Mouse (Mus musculus) forebrain, embryonic 12.5 days (tissue): ENCODE measurements around the gene Tbcd. TPM values are rescaled to one million over a fixed set of nuclear protein-coding genes. Genes with fewer than 3 reads are reported as not detected.
A peak's percentile ranks its signal among the peaks of the same experiment; 100 is the strongest.

Source experiments
- ATAC-seq: fragments of 200-750 bp; cut with Nextera tagmentation; 2 replicates; pipeline ENCODE4 v1.8.0; 2017; ENCODE audit warnings: moderate TSS enrichment; ENCODE audit not compliant: low FRiP score
- H3K27ac ChIP-seq: fragments of 300-500 bp; sonication (generic); 2 replicates; pipeline ENCODE4 v1.5.1; 2016; ENCODE audit warnings: mild to moderate bottlenecking
- H3K27me3 ChIP-seq: fragments of 300-500 bp; sonication (generic); 2 replicates; pipeline ENCODE4 v1.6.1; 2016; ENCODE audit warnings: mild to moderate bottlenecking
- H3K36me3 ChIP-seq: fragments of 300-500 bp; sonication (generic); replicated peaks from 2 replicates; pipeline ENCODE4 v1.6.1; 2016; ENCODE audit warnings: mild to moderate bottlenecking
- H3K4me1 ChIP-seq: fragments of 300-500 bp; sonication (generic); 2 replicates; pipeline ENCODE4 v1.6.1; 2016
- H3K4me2 ChIP-seq: fragments of 300-500 bp; sonication (generic); 2 replicates; pipeline ENCODE4 v1.6.1; 2016; ENCODE audit warnings: mild to moderate bottlenecking, moderate library complexity
- H3K4me3 ChIP-seq: fragments of 300-500 bp; sonication (generic); replicated peaks from 2 replicates; pipeline ENCODE4 v1.5.1; 2016; ENCODE audit warnings: mild to moderate bottlenecking
- H3K9ac ChIP-seq: fragments of 300-500 bp; sonication (generic); 2 replicates; pipeline ENCODE4 v1.6.1; 2016; ENCODE audit warnings: mild to moderate bottlenecking
- H3K9me3 ChIP-seq: fragments of 300-500 bp; sonication (generic); 2 replicates; pipeline ENCODE4 v1.6.1; 2016
- WGBS: fragments of 180-500 bp; shearing (Covaris S2); methylation state at CpG from one replicate; pipeline ENCODE4 v1.1.7; 2016; 5-methylcytosine and 5-hydroxymethylcytosine counted together
- polyA plus RNA-seq: library from polyadenylated mRNA; unstranded; fragments of >200 nt; fragmentation: Nextera tagmentation; extraction: Ambion mirVana; gene quantifications from 2 replicates; pipeline ENCODE4 v1.2.1, GENCODE M21; 2016

The Tbcd gene
- polyA plus RNA-seq, 1 experiment from 2014 or later = 56.0 TPM

GRCm38 (mm10) chr11:121481129-121481528 lies 29.4 kb downstream of the Tbcd start:
- no peak overlapping the region for H3K27ac ChIP-seq
- H3K4me2 ChIP-seq = no peak overlapping the region
- no peak overlapping the region for H3K9ac ChIP-seq
- peaks cover 44% of the 10 kb centered on the region for H3K36me3 ChIP-seq
- WGBS = 90% methylated on average over 2 of the region's 2 CpGs
- H3K4me3 ChIP-seq = no peak overlapping the region
- no peak for ATAC-seq
- H3K27me3 ChIP-seq = no peaks in the 10 kb centered on the region
- no peaks in the 10 kb centered on the region for H3K4me1 ChIP-seq
- H3K9me3 ChIP-seq = no peaks in the 10 kb centered on the region

DNA sequence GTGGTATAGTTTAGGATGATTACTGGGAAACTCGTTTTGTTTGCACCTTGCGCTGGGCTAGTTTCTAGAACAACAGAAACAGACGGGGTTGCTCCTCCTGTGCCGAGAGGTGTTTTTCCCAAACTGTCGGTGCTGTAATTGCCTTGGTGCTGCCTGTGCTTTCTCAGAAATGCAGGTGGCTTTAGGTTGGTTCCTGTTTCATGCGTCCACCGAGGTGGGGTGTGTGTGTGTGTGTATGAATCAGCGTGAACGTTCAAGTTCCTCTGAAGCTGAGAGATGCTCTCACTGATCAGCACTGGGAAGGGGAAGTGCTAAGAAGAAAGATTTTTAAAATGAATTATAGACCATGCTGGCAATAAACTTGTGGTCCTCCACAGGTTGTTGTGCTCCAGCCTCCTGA lies 34.1 kb downstream of the Tbcd start:
- Histone ChIP-seq H3K9ac (no peak overlapping the region), H3K27me3 (no peaks in the 10 kb centered on the region), H3K4me2 (no peak overlapping the region), H3K27ac (no peak overlapping the region), H3K9me3 (no peaks in the 10 kb centered on the region), H3K4me1 (no peaks in the 10 kb centered on the region), H3K4me3 (no peak overlapping the region), H3K36me3 (peaks cover 15% of the 10 kb centered on the region; the same call in 1 of the 2 replicates)
- 91% methylated on average over 9 of the region's 9 CpGs for WGBS
- ATAC-seq = no peak

DNA sequence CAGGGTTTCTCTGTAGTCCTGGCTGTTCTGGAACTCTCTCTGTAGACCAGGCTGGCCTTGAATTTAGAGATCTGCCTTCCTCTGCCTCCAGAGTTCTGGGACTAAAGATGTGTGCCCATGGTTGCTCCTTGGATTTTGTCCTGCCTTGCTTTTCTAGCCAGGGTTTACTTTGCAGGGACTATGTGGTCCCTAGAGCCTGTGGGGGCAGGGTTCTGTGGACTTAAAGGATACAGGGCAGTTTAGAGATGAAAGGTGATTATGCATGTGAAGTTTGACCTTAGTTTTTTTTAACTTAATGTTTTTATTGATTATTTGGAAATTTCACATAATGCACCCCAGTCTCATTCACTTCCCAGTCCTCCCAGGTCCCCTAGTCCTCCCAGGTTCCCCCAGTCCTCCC lies 38.9 kb downstream of the Tbcd start:
- Histone ChIP-seq H3K9me3 (no peaks in the 10 kb centered on the region), H3K4me3 (no peak overlapping the region), H3K27me3 (no peaks in the 10 kb centered on the region), H3K27ac (no peak overlapping the region), H3K4me1 (no peaks in the 10 kb centered on the region), H3K4me2 (no peak overlapping the region), H3K36me3 (peaks cover 13% of the 10 kb centered on the region), H3K9ac (no peak overlapping the region)
- ATAC-seq = no peak

DNA sequence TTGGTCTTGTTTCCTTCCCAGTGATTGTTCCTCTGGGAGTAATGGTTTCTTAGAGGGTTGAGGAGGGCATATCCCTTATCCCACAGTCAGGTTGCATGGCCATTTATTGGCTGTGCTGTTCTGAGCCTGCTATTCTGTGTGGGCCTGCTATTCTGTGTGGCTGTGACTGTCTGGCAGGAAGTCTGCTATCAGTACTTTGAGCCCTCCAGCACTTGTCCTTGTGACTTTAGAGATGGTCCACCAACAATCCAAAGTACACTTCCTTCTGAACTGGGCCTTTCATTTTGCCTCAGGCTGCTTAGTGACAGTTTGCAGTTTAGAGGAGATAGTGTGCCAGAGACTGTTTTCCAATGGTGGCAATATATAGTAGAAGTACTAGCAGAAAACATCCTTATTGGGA lies 48.8 kb downstream of the Tbcd start:
- H3K27me3 ChIP-seq = no peaks in the 10 kb centered on the region
- H3K4me1 ChIP-seq = no peaks in the 10 kb centered on the region
- H3K9ac ChIP-seq = no peak overlapping the region
- no peak overlapping the region for H3K27ac ChIP-seq
- no peak overlapping the region for H3K4me2 ChIP-seq
- H3K9me3 ChIP-seq = no peaks in the 10 kb centered on the region
- H3K4me3 ChIP-seq = no peak overlapping the region
- peaks cover 46% of the 10 kb centered on the region for H3K36me3 ChIP-seq
- no peak for ATAC-seq

DNA sequence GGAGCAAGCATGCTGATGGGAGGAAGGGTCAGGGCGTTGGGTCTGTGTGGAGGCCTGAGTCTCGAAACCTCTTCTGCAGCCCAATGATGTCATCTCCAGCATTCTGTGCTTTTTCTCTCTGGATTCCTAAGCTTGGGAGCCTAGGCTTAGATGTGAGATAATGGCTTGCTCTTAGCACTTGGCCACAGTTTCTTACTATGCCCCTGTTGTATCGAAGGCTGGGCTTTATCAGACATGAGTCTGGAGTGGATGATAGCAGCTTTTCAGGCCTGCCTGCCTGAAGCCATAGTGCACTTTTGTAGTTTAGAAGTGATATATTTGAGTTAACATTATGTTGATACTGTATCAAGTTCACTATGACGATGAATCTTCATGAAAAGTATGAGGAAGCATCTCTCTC lies 49.8 kb downstream of the Tbcd start:
- WGBS = 90% methylated on average over 4 of the region's 4 CpGs
- Histone ChIP-seq H3K4me2 (no peak overlapping the region), H3K4me1 (no peaks in the 10 kb centered on the region), H3K27me3 (no peaks in the 10 kb centered on the region), H3K9me3 (no peaks in the 10 kb centered on the region), H3K27ac (no peak overlapping the region), H3K4me3 (no peak overlapping the region), H3K36me3 (peaks cover 46% of the 10 kb centered on the region), H3K9ac (no peak overlapping the region)
- ATAC-seq = no peak

DNA sequence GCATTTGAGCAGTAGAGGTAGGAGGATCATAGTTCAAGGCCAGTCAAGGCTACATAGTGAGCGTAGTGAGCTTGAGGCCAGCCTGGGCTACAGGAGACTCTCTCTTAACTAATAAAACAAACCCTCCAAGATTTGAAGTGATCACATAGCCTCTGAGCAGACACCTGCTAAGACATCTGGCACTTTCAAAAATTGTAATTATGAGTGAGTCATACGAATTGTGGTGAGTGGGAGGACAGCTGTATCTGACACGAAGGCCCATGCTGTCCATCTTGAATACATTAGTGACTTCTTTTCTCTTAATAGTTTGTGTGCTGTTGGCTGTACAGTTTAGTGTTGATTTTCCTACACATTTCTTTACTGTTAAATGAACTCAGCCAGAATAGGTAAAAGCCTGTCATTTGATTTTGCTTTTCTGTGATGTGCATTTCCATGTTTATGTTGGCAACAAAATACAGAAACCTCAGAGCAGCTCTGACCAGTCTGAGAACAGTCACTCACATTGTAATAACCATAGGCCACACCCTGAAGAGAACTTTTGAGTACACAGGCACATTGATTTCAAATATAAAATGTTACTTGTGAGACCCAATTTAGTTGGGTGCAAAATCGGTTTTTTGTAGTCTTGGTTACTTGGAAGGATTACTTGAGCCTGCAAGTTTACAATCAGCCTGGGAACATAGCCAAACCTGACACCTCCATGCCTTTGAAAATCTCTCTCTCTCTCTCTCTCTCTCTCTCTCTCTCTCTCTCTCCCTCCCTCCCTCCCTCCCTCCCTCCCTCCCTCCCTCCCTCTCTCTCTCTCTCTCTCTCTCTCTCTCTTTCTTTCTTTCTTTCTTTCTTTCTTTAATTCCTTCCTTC lies 50.5 kb downstream of the Tbcd start:
- Histone ChIP-seq H3K4me2 (no peak overlapping the region), H3K27me3 (no peaks in the 10 kb centered on the region), H3K36me3 (peaks cover 42% of the 10 kb centered on the region), H3K27ac (no peak overlapping the region), H3K4me1 (no peaks in the 10 kb centered on the region), H3K4me3 (no peak overlapping the region), H3K9me3 (no peaks in the 10 kb centered on the region), H3K9ac (no peak overlapping the region)
- ATAC-seq = no peak
- 86% methylated on average over 4 of the region's 4 CpGs for WGBS

GRCm38 (mm10) chr11:121508478-121508877 lies 56.7 kb downstream of the Tbcd start:
- H3K9me3 ChIP-seq = no peaks in the 10 kb centered on the region
- H3K9ac ChIP-seq = no peak overlapping the region
- H3K4me3 ChIP-seq = no peak overlapping the region
- H3K4me1 ChIP-seq = no peaks in the 10 kb centered on the region
- peaks cover 14% of the 10 kb centered on the region for H3K36me3 ChIP-seq
- H3K27ac ChIP-seq = no peak overlapping the region
- no peak overlapping the region for H3K4me2 ChIP-seq
- no peak for ATAC-seq
- WGBS = 89% methylated on average over 4 of the region's 4 CpGs
- no peaks in the 10 kb centered on the region for H3K27me3 ChIP-seq

- ATAC-seq = no peak
- Histone ChIP-seq H3K9ac (no peak overlapping the region), H3K4me1 (no peaks in the 10 kb centered on the region), H3K27ac (no peak overlapping the region), H3K4me2 (no peak overlapping the region), H3K4me3 (no peak overlapping the region), H3K36me3 (no peaks in the 10 kb centered on the region; the same call in 1 of the 2 replicates), H3K9me3 (no peaks in the 10 kb centered on the region), H3K27me3 (no peaks in the 10 kb centered on the region)
- 77% methylated on average over 9 of the region's 9 CpGs for WGBS
Observed at GRCm38 (mm10) chr11:121510512-121511246, 58.9 kb downstream of the Tbcd start.

DNA sequence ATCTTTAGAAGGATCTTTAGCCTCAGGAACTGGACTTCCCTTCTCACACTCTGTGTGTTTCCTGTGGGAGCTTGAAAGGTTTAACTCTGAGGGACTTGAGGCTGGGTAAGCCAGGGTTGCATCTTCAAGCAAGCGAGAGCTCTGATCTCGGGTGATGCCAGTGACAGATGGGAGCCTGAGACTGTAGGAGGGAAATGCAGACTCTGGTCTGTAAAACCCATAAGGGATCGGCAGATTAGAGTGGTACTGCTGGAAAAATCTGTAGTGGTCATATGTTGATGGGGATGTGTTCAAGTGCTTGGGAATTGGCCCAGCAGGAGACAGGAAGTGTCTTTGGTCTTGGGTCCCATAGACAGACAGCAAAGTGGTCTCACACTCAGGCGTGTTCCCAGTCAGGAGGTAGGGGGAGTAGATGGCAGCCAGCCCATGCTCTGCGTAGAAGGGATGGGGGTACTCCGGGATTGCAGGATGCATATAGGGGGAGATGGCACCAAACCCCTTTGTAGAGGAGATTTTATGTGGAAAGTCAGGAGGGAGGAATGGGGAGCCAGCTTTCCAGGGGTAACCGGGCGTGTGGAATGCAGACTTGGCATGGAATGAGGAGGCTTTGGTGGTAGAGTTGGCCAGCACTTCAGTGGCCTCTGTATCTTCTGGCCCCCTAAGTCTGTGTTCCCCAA lies 61.3 kb downstream of the Tbcd start:
- ATAC-seq = no peak
- H3K9me3 ChIP-seq = no peaks in the 10 kb centered on the region
- no peak overlapping the region for H3K4me2 ChIP-seq
- no peak overlapping the region for H3K27ac ChIP-seq
- H3K9ac ChIP-seq = no peak overlapping the region
- H3K36me3 ChIP-seq = no peaks in the 10 kb centered on the region
- H3K4me3 ChIP-seq = no peak overlapping the region
- H3K4me1 ChIP-seq = 0 out of 2 replicates have a peak, but pooled peaks cover 4% of the 10 kb centered on the region
- WGBS = 91% methylated on average over 8 of the region's 8 CpGs
- no peaks in the 10 kb centered on the region for H3K27me3 ChIP-seq

DNA sequence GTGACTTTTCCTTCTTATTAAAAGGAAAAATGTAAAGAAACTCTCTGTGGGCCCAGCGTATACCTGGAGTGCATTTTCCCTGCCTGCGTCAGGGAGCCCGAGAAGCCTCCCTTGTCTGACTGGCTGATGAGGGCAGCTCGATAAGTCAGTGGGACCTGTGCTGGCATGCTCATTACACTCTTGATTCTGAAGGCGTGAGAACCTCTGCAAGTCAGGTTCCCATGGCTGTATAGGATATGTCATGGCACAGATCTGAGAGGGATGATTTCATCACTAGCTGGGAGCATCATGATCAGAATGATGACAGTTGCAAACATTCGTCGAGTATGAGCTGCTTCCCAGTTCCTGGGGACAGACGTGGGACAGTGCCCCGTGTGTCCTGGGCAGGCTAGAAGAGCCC lies 64.2 kb downstream of the Tbcd start:
- H3K27ac ChIP-seq = no peak overlapping the region

GRCm38 (mm10) chr11:121516906-121517305 lies 65.2 kb downstream of the Tbcd start:
- H3K4me2 ChIP-seq = no peak overlapping the region
- no peak for ATAC-seq
- H3K36me3 ChIP-seq = no peaks in the 10 kb centered on the region
- H3K27me3 ChIP-seq = no peaks in the 10 kb centered on the region
- H3K27ac ChIP-seq = no peak overlapping the region
- no peak overlapping the region for H3K9ac ChIP-seq
- WGBS = 77% methylated on average over 3 of the region's 3 CpGs
- no peaks in the 10 kb centered on the region for H3K9me3 ChIP-seq
- no peak overlapping the region for H3K4me3 ChIP-seq
- H3K4me1 ChIP-seq = peaks cover 11% of the 10 kb centered on the region; the same call in 1 of the 2 replicates

More for the DNA sequence above, 64.2 kb downstream of the Tbcd start:
- Histone ChIP-seq H3K4me1 (peaks cover 11% of the 10 kb centered on the region; the same call in 1 of the 2 replicates), H3K27me3 (no peaks in the 10 kb centered on the region), H3K9me3 (no peaks in the 10 kb centered on the region), H3K9ac (no peak overlapping the region), H3K4me3 (no peak overlapping the region), H3K36me3 (no peaks in the 10 kb centered on the region), H3K4me2 (no peak overlapping the region)
- WGBS = 89% methylated on average over 9 of the region's 9 CpGs
- ATAC-seq = no peak

GRCm38 (mm10) chr11:121517687-121518465 lies 66.1 kb downstream of the Tbcd start:
- Histone ChIP-seq H3K4me3 (no peak overlapping the region), H3K9me3 (no peaks in the 10 kb centered on the region), H3K27ac (0 out of 2 replicates have a peak overlapping the region, but pooled peaks have one; percentile 5), H3K4me1 (peaks cover 11% of the 10 kb centered on the region; the same call in 1 of the 2 replicates), H3K36me3 (no peaks in the 10 kb centered on the region), H3K9ac (no peak overlapping the region), H3K27me3 (no peaks in the 10 kb centered on the region), H3K4me2 (no peak overlapping the region)
- 79% methylated on average over 17 of the region's 17 CpGs for WGBS
- no peak for ATAC-seq
